Mouse (Mus musculus) 3134 (cell line): Measurements from ENCODE around the gene Snx27.

ENCODE experiments used
- DNase-seq: peaks from one replicate; pipeline ENCODE4 v3.0.0-alpha.2; 2011; ENCODE audit warnings: low spot score; ENCODE audit not compliant: insufficient read length; ENCODE audit errors: extremely low read depth

The Snx27 gene

GRCm38 (mm10) chr3:94574506-94574905, 8.0 kb downstream of the Snx27 start:
- DNase-seq, result no peak

- DNase-seq, result no peak
Observed at GRCm38 (mm10) chr3:94567242-94567641, 15.3 kb downstream of the Snx27 start.

GRCm38 (mm10) chr3:94565557-94565956, 17.0 kb downstream of the Snx27 start:
- peak; percentile 59 for DNase-seq

- DNase-seq, result no peak
Observed at GRCm38 (mm10) chr3:94565127-94565526, 17.4 kb downstream of the Snx27 start.

GRCm38 (mm10) chr3:94564356-94565010, 18.0 kb downstream of the Snx27 start:
- peak; percentile 32 for DNase-seq

- DNase-seq, result no peak
Observed at GRCm38 (mm10) chr3:94563163-94563562, 19.4 kb downstream of the Snx27 start.

- no peak for DNase-seq
Observed at GRCm38 (mm10) chr3:94559931-94560429, 22.5 kb downstream of the Snx27 start.

GRCm38 (mm10) chr3:94549041-94549440, 33.5 kb downstream of the Snx27 start:
- DNase-seq, result no peak

- peak; percentile 22 for DNase-seq
Observed at GRCm38 (mm10) chr3:94537187-94537586, 45.3 kb downstream of the Snx27 start.

GRCm38 (mm10) chr3:94533968-94534367, 48.5 kb downstream of the Snx27 start:
- no peak for DNase-seq

GRCm38 (mm10) chr3:94526731-94527130, 55.8 kb downstream of the Snx27 start:
- DNase-seq, result no peak

- no peak for DNase-seq
Observed at GRCm38 (mm10) chr3:94506664-94507063, 75.9 kb downstream of the Snx27 start.

- DNase-seq, result no peak
Observed at GRCm38 (mm10) chr3:94502243-94502642, 80.3 kb downstream of the Snx27 start.

- DNase-seq, result no peak
Observed at GRCm38 (mm10) chr3:94497162-94497561, 85.4 kb downstream of the Snx27 start.

GRCm38 (mm10) chr3:94487581-94487980, 94.9 kb downstream of the Snx27 start:
- DNase-seq, result peak; percentile 33

- no peak for DNase-seq
Observed at GRCm38 (mm10) chr3:94485922-94486321, 96.6 kb downstream of the Snx27 start.

- DNase-seq, result no peak
Observed at GRCm38 (mm10) chr3:94483790-94484439, 98.6 kb downstream of the Snx27 start.

- no peak for DNase-seq
Observed at GRCm38 (mm10) chr3:94482764-94483385, 99.6 kb downstream of the Snx27 start.

GRCm38 (mm10) chr3:94481429-94481828, 101.1 kb downstream of the Snx27 start:
- DNase-seq, result no peak

GRCm38 (mm10) chr3:94480291-94480884, 102.1 kb downstream of the Snx27 start, which contains the start of gene Riiad1:
Riiad1 (minus strand) TSS chr3:94480341.
- no peak for DNase-seq

GRCm38 (mm10) chr3:94479564-94479963, 103.0 kb downstream of the Snx27 start:
- DNase-seq, result no peak
